Mouse (Mus musculus): ENCODE measurements around the gene Lrit3. TPM values are rescaled to one million over a fixed set of nuclear protein-coding genes. Genes with fewer than 3 reads are reported as not detected.
A peak's percentile ranks its signal among the peaks of the same experiment; 100 is the strongest.

The Lrit3 gene
- polyA plus RNA-seq, 1 experiment: not detected

DNA sequence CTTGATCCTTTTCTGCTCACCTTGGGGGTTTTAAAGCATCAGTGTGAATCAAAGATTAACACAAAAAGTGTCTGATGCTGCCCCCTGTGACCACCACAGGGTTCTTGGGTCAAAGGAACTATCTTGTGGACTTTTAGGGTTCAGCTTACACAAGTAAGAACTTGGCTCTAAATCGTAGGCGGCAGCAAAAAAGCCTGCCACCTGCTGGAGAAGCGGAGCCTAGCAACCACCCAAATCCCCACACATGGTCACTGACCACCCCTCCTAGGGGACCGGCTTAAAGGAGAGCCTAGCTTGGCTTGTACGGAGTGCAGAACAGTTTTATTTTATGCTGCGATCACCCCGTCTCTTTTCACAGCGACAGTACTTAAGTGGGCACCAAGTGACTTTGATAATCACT lies 59.0 kb downstream of the Lrit3 start:
- Histone ChIP-seq H3K27ac (ENCODE audit: insufficient read depth, low read depth, low read length) (no peak overlapping the region), H3K4me1 (ENCODE audit: control insufficient read depth, insufficient read depth, insufficient read length, low read length) (no peaks in the 10 kb centered on the region), H3K36me3 (ENCODE audit: control insufficient read depth, insufficient read depth, low read length) (no peaks in the 10 kb centered on the region), H3K27me3 (ENCODE audit: control insufficient read depth, insufficient read depth, low read length) (no peaks in the 10 kb centered on the region), H3K4me3 (ENCODE audit: low read depth, low read length) (no peak overlapping the region)
- TF ChIP-seq CTCF (IDR thresholded peaks at IDR 0.05; ENCODE audit: extremely low read depth, insufficient read length, insufficient replicate concordance, low read depth, low read length): peak; percentile 62; the same call in 1 of the 2 replicates
- TF ChIP-seq POLR2A (IDR thresholded peaks at IDR 0.05; ENCODE audit: low read depth, low read length): no peak
- 63% methylated on average over 8 of the region's 8 CpGs for WGBS

DNA sequence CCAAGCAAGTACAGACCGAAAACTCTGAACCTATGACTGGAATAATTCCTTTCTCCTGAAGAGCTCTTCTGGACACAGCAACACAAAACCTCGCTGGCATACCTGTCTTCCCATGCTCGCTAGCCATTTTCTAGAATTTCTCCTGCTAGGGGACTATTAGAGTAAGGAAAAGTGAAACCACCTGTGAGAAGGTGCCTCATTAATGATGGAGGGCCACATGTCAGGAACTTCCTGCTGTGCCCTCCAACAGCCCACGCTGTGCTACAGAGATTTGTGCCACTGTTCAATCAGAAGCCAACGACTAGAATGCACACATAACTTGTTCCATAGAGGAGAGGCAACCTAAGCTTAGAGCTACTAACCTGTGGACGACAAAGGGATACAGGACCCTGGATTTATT lies 61.0 kb downstream of the Lrit3 start:
- 74% methylated on average over 6 of the region's 6 CpGs for WGBS
- TF ChIP-seq POLR2A (IDR thresholded peaks at IDR 0.05; ENCODE audit: low read depth, low read length): no peak
- TF ChIP-seq CTCF (IDR thresholded peaks at IDR 0.05; ENCODE audit: extremely low read depth, insufficient read length, insufficient replicate concordance, low read depth, low read length): no peak
- no peaks in the 10 kb centered on the region for H3K36me3 ChIP-seq (ENCODE audit: control insufficient read depth, insufficient read depth, low read length)
- no peaks in the 10 kb centered on the region for H3K27me3 ChIP-seq (ENCODE audit: control insufficient read depth, insufficient read depth, low read length)
- no peaks in the 10 kb centered on the region for H3K4me1 ChIP-seq (ENCODE audit: control insufficient read depth, insufficient read depth, insufficient read length, low read length)
- no peak overlapping the region for H3K4me3 ChIP-seq (ENCODE audit: low read depth, low read length)
- no peak overlapping the region for H3K27ac ChIP-seq (ENCODE audit: insufficient read depth, low read depth, low read length)

- TF ChIP-seq CTCF (IDR thresholded peaks at IDR 0.05; ENCODE audit: extremely low read depth, insufficient read length, insufficient replicate concordance, low read depth, low read length) (no peak), POLR2A (IDR thresholded peaks at IDR 0.05; ENCODE audit: low read depth, low read length) (no peak)
- 76% methylated on average over 16 of the region's 16 CpGs for WGBS
- Histone ChIP-seq H3K4me1 (ENCODE audit: control insufficient read depth, insufficient read depth, insufficient read length, low read length) (no peaks in the 10 kb centered on the region), H3K4me3 (ENCODE audit: low read depth, low read length) (no peak overlapping the region), H3K27me3 (ENCODE audit: control insufficient read depth, insufficient read depth, low read length) (no peaks in the 10 kb centered on the region), H3K27ac (ENCODE audit: insufficient read depth, low read depth, low read length) (no peak overlapping the region), H3K36me3 (ENCODE audit: control insufficient read depth, insufficient read depth, low read length) (no peaks in the 10 kb centered on the region)
Observed at GRCm38 (mm10) chr3:129738291-129739183, 65.3 kb downstream of the Lrit3 start.

Other genes with a start within 250 kb of the Lrit3 start
- gene Egf, start 48.7 kb downstream of the Lrit3 start, polyA plus RNA-seq (2012; rRNA removed): 0.77 and 5.5 TPM in 2 replicates
- not detected in 2 replicates for gene Rrh, start 18.6 kb upstream of the Lrit3 start, polyA plus RNA-seq (2012; rRNA removed)
- 3.6 and 10.5 TPM in 2 replicates for gene Gar1, start 27.4 kb upstream of the Lrit3 start, polyA plus RNA-seq (2012; rRNA removed)
- 1.3 and 5.2 TPM in 2 replicates for gene Cfi, start 31.9 kb upstream of the Lrit3 start, polyA plus RNA-seq (2012; rRNA removed)
- gene Pla2g12a, start 74.6 kb upstream of the Lrit3 start, polyA plus RNA-seq (2012; rRNA removed): 32.2 and 36.1 TPM in 2 replicates
- 168 and 203 TPM in 2 replicates for gene Casp6, start 97.4 kb upstream of the Lrit3 start, polyA plus RNA-seq (2012; rRNA removed)
- 0.96 and 1.7 TPM in 2 replicates for gene Mcub, start 166.2 kb upstream of the Lrit3 start, polyA plus RNA-seq (2012; rRNA removed)

All from small intestine, adult 2 months (tissue).